Mouse (Mus musculus) frontal cortex, adult (tissue): ENCODE measurements at regions not wholly inside any gene's neighbourhood (a gene's known extent, or its start where the extent isn't known, plus 50 kb on each side); places are given as distances from the start of the nearest gene placed in this dataset.
A peak's percentile ranks its signal among the peaks of the same experiment; 100 is the strongest.
"Not testable (repeated sequence)": the region's sequence is repeated elsewhere in the genome, so short reads cannot be mapped to it uniquely, and the experiment has no call there.

ENCODE experiments used
- ATAC-seq: cut with Nextera tagmentation; 2 replicates; pipeline ENCODE4 v1.9.2; 2017; ENCODE audit warnings: mild to moderate bottlenecking, moderate library complexity, mixed read lengths; ENCODE audit not compliant: low TSS enrichment

DNA sequence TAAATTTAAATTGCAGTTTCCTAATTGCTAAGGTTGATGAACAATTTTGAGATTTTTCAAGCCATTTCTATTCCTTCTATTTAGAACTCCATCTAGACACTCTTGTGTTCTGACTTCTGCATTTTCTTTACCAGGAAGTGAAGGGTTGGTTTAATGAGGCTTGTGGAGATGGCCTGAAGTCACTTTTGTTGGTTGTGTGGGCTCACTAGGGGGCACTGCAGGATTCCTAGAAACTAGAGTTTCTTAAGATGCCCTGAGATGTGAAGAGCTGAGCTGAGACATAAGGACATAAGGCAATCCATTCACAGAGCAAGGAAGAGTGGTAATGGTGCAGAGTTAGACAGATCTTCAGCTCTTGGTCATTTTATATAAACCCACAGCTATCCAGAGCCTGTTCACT lies 656.6 kb downstream of the Dad1 start:
- ATAC-seq: not testable (repeated sequence)

DNA sequence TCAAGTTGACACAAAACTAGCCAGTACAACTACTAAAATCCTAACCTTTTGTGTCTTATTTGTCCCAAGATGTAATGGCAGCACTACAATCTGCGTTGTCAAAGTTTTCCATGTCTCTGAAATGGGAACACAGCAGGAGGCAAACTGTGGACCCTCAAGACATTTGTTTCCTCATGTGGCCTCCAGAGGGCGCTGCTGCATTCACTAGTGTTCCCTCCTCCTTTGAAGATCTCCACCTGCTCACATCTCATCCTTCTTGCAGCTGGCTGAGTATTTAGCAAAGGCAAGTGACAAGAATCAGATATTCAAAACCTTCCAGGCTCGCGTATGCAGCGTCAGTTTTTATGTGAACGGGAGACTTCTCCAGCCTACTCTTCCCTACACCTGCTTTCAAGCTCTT lies 663.3 kb downstream of the Dad1 start:
- ATAC-seq: not testable (repeated sequence)

DNA sequence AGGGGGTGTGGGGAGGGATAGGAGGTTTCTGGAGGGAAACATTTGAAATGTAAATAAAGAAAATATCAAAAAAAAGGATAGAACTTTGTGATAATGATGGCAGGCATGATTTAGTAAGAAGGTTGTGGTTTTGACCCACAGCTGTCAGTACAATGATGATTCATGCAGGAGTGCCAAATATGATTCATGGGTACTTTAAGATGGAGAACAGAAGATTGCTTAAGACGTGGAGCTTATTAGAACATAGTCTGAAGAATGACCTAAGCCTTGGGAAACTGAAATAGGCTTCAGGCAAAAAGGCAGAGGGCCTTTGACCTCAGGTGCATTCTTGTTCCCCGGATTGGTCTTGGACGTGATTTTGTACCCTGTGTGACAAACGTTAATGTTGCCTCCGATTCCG lies 671.4 kb downstream of the Dad1 start:
- not testable (repeated sequence) for ATAC-seq

DNA sequence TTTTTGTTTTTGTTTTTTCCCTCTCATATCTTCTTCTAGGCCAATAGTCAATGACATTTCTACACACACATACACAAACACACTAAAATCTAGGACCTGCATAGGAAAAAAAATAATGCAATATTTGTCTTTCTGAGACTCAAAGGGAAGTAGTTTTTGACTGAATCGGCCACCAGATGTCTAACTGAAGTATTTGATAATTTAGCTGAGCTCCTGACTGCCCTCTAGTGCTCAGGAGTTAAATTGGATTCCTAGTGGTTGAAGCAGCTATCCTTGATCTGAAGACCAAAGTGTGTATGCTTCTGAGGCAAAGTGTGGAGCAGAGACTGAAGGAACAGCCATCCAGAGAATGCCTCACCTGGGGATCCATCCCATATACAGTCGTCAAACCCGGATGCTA lies 672.2 kb downstream of the Dad1 start:
- 0 out of 2 replicates have a peak, but pooled peaks have one; percentile 55 for ATAC-seq

DNA sequence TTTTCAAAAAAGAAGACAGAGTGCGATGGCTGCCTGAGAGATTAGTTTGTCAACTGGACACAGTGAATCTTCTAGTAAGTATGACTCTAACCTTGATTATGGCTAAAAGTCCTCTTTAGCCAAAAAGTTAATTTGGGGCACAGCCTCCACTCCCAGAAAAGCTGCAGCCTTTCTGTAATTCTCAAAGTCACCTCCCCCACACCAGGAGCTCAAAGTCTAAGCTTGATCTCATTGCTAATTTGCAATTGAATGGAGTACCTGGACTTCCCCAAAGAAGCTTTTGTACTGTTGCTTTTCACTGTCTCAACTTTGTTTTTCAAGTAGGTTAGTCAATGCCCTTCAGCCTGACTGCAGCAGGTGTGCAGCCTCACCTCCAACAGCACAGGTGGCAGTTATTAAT lies 677.0 kb downstream of the Dad1 start:
- not testable (repeated sequence) for ATAC-seq

DNA sequence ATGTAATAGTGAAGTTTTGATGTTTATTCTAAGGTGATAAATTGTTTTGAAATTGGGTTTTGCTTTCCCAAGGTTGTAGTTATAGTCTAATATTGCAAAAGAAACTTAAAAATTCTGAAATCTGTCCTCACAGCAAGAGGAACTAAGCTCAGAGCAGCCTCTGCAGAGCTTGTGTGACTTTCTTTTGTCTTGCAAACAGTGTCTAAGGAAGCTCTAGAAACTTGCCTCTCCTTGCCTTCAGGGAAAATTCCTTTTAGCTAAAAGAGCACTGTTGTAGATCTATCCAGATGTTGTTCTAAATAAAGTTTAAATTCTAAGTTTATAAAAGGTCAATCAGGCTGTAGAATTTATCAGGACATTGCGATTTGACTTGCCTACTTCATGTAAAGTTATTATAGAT lies 681.2 kb downstream of the Dad1 start:
- ATAC-seq: not testable (repeated sequence)

DNA sequence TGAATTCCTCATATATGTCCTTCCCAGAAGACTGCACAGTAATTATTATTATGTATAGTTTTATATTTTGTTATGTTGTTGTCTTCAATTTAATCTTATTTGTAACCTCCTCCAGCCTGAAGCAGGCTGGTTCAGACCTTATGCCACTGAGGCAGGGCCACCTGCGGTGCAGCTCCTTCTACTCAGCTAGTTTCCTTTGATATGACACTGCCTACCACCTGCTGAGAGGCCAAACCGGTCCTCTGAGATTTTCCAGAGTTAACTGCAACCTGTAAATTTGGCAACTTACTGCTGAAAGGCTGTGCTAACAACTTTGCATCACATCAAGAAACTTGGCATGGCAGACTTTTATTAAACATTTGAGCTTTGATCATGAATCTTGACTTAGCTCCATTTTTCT lies 691.3 kb downstream of the Dad1 start:
- ATAC-seq: no peak

DNA sequence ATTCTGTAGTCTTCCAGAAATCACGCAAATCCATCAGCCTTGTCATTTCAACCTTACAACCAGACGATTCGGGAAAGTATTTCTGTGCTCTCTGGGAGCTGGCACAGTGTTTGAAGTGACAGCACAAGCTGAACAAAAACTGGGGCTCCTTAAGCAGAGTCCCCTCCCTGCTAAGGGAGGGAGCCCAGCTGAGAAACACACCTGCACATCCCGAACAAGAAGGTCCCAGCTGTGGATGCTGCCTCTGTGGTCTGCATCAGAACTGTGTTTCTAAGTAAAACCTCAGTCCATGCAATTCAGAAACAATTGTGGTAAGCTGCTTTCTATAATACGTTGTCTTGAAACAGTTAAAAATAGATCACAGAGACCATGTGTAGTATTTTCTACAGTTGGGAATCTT lies 693.8 kb downstream of the Dad1 start:
- ATAC-seq: not testable (repeated sequence)

DNA sequence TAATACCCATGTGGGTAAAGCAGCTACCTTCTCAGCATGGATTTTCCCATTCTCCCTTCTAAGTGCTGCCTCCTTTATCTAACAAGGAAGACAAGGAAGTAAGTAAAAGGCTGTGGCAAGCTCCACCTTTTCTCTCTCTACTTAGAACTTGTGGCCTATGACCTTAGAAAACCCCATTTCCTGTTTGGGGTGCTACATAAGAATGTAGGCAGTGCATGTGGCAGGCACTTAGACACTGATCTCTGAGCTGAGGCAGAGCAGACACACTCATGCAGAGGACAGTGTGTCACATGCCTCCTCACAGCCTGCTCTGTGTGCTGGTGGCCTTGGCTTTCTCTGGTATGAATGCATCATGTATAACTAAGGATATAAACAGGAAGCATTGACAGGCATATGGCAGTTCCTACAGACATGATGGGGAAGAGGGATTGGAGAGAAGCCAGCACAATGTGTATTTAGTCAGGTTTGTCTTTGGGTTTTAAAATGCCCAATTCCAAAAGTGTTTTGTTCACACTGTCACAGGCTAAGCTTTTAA lies 694.5 kb downstream of the Dad1 start:
- not testable (repeated sequence) for ATAC-seq

DNA sequence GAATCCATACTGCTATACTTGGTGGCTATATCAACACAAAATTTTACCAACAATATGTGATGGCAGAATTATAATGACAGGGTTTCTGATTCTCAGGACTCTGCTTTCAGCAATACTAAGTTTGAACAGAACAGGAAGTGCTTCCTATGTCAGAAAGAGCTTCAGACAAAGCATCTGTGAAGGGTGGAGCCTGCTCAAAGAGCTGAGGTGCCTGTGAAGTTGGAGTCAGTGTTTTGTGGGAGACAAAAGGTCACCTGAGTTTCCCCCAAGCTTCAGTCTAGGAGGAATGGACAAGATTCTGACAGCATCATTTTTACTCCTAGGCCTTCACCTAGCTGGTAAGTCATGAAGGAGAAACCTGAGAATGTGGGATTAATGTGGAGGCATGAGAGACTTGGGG lies 700.1 kb downstream of the Dad1 start:
- ATAC-seq: no peak

DNA sequence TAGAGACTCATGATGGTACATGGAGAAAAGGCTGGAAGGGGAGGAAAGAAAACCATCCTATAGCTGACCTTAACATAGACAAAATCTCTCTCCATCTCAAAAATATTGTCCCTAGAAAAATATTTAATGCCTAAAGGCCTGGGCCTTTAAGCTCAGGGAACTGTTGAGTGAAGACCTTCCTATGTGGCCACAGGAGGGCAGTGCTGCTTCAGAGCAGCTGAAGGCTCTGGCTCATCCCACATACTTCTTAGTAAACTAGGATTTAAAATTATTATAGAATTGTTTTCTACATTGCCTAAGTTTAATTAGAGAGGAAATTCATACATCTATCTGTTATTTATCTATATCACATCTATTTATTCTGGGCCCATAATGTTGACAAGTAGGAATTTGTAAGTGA lies 706.5 kb downstream of the Dad1 start:
- ATAC-seq: not testable (repeated sequence)

DNA sequence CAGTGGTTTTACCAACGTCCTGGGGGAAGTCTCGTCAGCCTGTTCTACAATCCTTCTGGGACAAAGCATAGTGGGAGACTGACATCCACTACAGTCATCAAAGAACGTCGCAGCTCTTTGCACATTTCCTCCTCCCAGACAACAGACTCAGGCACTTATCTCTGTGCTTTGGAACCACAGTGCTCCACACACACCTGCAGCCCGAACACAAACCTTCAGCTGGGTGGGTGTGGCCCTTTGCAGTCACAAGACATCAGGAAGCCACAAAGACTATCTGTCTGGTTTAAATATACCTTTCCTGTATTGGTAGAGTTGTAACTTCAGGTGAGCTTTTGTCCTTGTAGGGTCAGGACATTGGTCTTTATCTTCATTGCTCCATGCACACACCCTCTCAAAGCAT lies 708.6 kb downstream of the Dad1 start:
- no peak for ATAC-seq

DNA sequence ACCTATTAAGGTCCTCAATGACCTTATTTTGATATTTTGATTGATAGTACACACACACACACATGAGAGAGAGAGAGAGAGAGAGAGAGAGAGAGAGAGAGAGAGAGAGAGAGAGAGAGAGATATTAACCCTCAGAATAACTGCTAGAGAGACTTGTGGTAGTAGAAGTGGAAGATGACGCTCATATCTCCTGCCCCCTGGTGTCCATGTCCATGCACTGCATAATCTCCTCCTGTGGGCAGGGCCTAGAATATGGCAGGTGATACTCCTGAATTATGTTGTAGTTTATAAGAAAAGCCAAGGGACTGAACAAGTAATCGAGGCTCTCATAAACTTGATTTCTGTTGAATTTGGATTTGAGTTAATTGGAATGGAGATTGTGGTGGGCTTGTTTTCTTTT lies 712.3 kb downstream of the Dad1 start:
- ATAC-seq: 0 out of 2 replicates have a peak, but pooled peaks have one; percentile 57

DNA sequence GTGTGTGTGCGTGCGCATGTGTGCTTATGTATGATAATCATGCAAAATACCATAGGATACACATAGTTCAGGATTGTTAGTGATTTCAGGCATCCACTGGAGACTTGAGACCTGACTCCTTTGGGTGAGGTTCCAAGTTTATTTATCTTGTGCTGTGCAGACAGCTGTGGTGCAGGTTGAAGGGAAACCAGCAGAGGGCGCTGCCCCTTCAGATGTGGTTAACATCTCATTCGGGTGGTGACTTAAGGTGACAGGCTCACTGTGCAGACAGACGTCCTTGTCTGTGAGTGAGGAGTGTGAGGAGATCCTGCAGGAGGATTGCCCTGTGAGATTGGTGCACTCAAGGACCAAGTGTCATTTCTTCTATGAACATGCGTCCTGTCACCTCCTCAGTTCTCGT lies 716.0 kb downstream of the Dad1 start:
- not testable (repeated sequence) for ATAC-seq

DNA sequence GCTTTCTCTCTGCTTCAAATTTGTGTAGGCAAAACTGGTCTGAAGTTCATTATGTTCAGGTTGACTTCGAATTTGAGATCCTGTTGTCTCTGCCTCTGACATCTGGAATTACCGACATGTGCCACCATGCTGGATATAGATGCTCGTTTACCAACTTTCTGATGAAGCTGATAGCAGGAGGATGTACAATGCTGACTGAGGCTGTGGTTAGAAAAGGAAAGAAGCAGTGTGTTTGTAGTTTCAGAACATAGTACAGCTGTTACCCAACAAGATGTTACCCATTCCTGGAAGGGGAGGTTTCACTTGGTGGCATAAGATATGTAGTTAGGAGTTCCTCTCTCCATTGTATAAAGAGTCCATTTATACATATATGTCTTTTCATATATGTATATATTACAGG lies 730.5 kb downstream of the Dad1 start:
- ATAC-seq: not testable (repeated sequence)

DNA sequence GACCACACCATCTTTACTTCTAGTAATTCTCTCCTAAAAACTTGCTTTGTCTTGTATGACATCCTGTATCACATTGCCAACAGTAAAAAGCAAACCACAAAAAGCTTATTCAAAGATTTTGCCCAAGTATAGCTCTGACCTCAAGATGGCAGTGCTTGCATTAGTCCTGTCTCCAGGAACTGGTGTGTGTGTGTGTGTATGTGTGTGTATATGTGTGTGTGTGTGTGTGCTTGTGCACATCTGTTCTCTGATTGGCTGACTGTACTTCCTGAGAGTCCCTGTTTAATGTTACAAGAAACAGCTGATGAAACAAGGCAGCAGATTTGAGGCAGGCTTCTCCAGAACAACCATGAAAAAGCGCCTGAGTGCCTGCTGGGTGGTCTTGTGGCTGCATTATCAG lies 735.0 kb downstream of the Dad1 start:
- ATAC-seq: not testable (repeated sequence)

DNA sequence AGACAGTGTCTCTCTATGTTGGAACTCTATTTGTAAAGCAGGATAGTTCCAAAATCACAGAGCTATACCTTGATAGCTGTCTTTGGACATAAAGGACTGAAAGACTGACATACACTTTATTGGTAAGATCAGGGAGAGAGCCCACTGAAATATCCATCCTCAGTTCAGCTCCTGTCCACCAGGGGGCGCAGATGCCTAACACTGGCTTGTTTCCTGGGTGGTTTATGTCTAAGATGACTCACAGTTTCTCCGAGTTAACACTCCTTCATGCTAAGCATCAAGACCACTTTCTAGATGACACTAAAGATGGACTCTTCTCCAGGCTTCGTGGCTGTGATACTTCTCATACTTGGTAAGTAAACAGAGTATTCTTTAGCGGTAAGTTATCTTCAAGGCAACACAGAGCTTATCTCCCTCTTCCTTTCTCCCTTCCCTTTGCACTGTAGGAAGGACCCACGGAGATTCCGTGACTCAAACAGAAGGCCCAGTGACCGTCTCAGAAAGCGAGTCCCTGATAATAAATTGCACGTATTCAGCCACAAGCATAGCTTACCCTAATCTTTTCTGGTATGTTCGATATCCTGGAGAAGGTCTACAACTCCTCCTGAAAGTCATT lies 737.2 kb downstream of the Dad1 start:
- ATAC-seq: peak; percentile 79

DNA sequence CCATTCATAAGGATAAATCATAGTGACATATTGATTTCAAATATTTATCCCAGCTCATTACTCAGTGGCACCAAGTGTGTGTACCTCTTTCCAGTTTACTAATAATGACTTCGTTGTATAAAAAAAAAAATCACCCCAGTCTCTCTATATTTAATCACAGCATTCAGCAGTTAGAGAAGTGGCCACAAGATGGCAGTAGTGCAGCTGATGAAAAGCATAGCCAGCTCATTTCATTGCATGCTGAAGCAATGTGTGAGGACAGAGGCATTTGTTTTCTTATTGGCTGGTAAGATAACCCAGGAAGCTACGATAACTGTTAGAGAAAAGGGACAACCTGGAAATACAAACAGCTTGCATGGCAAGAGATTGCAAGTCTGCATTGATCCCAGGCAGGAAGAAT lies 748.5 kb downstream of the Dad1 start:
- ATAC-seq: peak; percentile 89

DNA sequence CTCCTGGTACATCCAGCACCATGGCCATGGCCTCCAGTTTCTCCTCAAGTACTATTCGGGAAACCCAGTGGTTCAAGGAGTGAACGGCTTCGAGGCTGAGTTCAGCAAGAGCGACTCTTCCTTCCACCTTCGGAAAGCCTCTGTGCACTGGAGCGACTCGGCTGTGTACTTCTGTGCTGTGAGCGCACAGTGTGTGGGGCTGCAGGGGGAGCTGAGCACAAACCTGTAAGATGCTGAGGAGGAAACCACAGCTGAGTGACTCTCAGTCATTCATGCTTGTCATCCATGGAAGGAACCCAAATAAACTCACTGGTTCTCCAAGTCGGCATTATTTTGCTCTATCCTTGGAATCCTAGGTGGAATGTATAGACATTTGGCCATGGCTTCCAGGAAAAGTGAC lies 765.5 kb downstream of the Dad1 start:
- ATAC-seq: not testable (repeated sequence)

DNA sequence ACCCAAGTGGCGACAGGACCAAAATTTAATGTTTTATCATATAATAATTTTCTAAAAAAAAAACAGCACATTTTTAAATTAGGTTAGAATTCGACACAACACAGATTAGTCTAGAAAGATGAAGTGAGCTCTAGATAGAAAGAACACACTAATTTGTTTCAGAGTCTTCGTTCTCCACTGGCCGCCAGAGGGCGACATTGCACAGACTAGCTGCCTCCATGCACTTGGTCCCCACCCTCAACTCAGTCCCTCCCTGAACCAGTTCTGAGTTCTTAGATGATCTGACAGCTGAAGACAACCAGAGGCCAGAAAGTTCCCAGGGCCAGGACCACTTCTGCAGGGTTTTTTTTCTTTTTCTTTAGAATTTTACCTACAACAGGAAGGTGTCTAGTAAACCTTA lies 766.3 kb downstream of the Dad1 start:
- 0 out of 2 replicates have a peak, but pooled peaks have one; percentile 70 for ATAC-seq

DNA sequence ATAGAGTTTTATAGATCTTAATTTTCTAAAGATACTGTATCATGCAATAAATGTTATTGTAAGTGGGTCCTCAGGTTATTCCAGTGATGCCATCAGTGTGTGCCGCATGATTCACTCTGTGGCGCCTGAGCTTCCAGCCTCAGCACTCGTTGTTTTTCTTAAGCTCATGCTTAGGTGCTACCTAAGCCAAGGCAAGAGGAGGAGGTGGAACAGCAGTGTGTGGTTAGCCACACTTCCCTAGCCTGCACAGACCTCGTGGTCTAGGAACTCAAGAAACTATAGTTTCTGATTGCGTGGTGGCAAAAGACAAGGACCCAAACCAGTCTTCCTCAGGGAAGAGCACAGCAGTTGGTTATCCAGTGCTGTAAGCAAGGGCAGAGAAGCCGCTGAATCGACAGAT lies 779.7 kb downstream of the Dad1 start:
- not testable (repeated sequence) for ATAC-seq

DNA sequence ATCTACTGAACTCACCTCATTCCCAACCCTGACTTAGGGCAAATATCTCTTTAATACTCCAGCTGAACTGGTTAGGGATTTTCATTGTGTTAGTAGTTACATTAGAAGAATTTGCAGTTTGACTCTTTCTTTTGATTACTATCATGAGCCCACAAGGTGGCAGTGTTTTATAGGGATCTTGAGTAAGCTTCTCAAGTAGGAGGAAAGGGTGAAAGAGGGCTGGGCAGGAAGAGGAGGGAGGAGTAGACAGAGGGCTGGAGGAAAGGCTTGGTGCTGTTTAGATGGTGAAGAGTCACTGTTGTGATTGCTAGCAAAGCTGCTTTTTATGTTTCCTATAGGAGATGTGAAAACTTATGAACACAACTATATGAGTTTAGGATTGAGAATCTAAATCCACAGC lies 793.1 kb downstream of the Dad1 start:
- peak; percentile 65; the same call in 1 of the 2 replicates for ATAC-seq

DNA sequence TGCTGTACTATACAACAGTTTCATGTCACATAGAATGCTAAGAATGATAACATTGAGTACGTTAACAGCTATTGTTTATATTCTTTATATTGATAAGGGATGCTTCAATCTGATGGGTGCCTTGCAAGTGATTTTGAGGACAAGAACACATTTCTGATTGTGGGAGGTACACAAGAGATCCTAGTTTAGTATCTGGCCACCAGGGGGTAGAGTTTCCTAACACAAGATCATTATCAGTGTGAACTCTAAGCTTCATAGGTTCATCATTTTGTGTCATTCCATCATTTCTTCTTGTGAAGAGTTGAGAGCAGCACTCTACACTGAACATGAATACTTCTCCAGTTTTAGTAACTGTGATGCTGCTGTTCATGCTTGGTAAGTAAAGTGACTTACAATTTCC lies 799.9 kb downstream of the Dad1 start:
- no peak for ATAC-seq

DNA sequence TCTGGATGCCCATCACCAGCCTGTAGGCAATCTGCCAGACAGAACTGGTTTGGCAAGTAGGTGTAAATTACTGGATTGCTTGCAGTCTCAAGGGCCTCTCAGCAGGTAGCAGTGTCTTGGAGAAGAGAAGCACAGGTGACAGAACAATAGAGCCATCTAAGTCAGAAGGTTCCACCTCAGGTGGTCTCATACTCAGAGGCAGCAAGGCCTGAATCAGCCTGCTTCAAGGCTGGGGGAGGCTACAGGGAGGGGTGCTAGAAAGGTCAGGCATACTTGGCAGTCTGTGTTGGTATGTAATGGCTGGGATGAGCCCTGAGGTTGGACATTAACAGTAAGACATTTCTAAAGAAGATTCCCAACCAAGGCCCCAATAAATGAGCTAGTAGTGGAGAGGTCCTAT lies 814.3 kb downstream of the Dad1 start:
- not testable (repeated sequence) for ATAC-seq
